Mouse (Mus musculus): ENCODE measurements at regions not wholly inside any gene's neighbourhood (a gene's known extent, or its start where the extent isn't known, plus 50 kb on each side); places are given as distances from the start of the nearest gene placed in this dataset.

DNA sequence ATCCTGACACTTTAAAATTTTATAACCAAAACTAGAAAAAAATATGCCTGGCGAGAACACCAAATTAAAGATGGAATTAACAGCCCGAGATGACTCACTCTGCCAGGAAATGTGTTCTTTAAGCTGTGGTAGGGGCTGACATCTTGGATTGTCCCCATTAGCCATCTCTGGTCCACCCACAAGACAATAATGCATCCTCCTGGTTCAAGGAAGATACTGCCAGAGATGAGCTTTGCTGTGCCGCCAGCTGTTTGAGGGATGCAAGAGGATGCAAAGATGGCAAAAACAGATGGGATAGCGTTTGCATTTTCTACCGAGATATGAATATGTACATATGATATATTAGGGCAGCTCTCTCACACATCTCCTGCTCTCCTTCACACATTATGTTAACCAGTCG is 382.3 kb upstream of the Pkn2 start:
- CTCF ChIA-PET = interaction anchor here (1.2 to 1.5 kb wide), 4 partner anchors 18 to 28 kb away, joined by 3 to 4 read pairs (median 3); no protein-coding TSS in a partner anchor
- DNase-seq (ENCODE audit: low read depth, low spot score) (no peak), ATAC-seq (no peak)
- no peak for TF ChIP-seq CTCF (IDR thresholded peaks at IDR 0.05)
- H3K27me3 ChIP-seq = no peaks in the 10 kb centered on the region
- POLR2A ChIA-PET = no interaction called here
- in situ Hi-C loops (cut with MboI; ENCODE audit: low pct_unique_long_range_greater_than_20kb) = no loop called here

DNA sequence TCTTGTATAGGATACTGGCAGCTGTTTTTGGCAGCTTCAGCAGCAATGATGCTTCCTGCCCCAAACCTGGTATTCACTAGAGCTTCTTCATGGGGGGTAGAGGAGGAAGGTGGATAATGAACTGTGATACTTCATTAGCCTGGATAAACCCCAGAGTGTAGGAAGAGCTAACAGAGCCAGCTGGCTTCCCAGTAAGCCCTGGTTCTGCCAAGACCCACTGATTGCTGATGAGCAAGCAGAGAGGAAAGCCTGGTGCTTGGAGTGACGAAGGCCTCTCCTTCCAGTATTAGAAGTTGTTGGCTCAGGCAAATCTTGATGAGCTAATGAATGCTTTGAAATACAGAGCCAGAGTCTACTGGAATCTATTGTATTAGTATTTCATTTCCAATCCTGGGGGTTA is 370.8 kb upstream of the Pkn2 start:
- no peak for TF ChIP-seq CTCF (IDR thresholded peaks at IDR 0.05)
- in situ Hi-C loops (cut with MboI; ENCODE audit: low pct_unique_long_range_greater_than_20kb) = no loop called here
- DNase-seq (ENCODE audit: low read depth, low spot score) (no peak), ATAC-seq (no peak)
- no peaks in the 10 kb centered on the region for H3K27me3 ChIP-seq
- ChIA-PET POLR2A (no interaction called here), CTCF (interaction anchor here (0.9 to 1.3 kb wide), 4 partner anchors 16 to 65 kb away, joined by 3 read pairs; no protein-coding TSS in a partner anchor)

GRCm38 (mm10) chr3:143252008-143252407 is 370.2 kb upstream of the Pkn2 start:
- CTCF ChIA-PET = interaction anchor here (0.7 to 1.3 kb wide), 4 partner anchors 11 to 29 kb away, joined by 3 read pairs; no protein-coding TSS in a partner anchor
- TF ChIP-seq CTCF (IDR thresholded peaks at IDR 0.05) = no peak
- no peak for ATAC-seq
- in situ Hi-C loops (cut with MboI; ENCODE audit: low pct_unique_long_range_greater_than_20kb) = no loop called here
- H3K27me3 ChIP-seq = no peaks in the 10 kb centered on the region
- POLR2A ChIA-PET = no interaction called here
- no peak for DNase-seq (ENCODE audit: low read depth, low spot score)

DNA sequence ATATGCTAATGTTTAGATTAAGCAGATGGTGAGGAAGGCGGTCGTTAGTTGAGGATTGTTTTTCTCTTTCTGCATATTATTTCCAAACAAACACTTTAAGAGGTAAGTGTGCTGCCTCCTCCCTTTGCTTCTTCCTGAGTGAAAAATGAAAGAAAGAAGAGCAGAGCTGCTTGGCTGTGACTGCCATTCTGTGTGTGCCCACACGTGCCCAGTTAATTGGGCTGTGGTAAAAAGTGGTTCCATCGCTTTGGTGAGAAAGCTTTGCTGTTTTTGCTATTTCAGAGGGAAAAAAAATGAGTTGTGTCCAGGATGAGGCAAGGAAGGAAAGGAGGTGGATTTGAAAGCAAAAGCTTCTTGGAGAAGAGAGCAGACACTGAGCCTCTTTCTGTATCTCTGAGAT is 360.9 kb upstream of the Pkn2 start:
- ChIA-PET CTCF (interaction anchor here (1.1 kb wide), 1 partner anchor 9 kb away, joined by 3 read pairs; no protein-coding TSS in a partner anchor), POLR2A (interaction anchor here (0.6 kb wide), 1 partner anchor 137 kb away, joined by 4 read pairs; no protein-coding TSS in a partner anchor)
- no peaks in the 10 kb centered on the region for H3K27me3 ChIP-seq
- DNase-seq (ENCODE audit: low read depth, low spot score) (no peak), ATAC-seq (no peak)
- TF ChIP-seq CTCF (IDR thresholded peaks at IDR 0.05) = no peak
- in situ Hi-C loops (cut with MboI; ENCODE audit: low pct_unique_long_range_greater_than_20kb) = loop anchor here (10.0 kb wide), 2 partner anchors 972 to 1002 kb away; no protein-coding TSS in a partner anchor

GRCm38 (mm10) chr3:143240545-143241383 is 359.0 kb upstream of the Pkn2 start:
- peak; percentile 54 for TF ChIP-seq CTCF (IDR thresholded peaks at IDR 0.05)
- H3K27me3 ChIP-seq = no peaks in the 10 kb centered on the region
- ChIA-PET POLR2A (no interaction called here), CTCF (interaction anchor here (1.0 to 1.6 kb wide), 6 partner anchors 11 to 997 kb away, joined by 3 to 6 read pairs (median 3); no protein-coding TSS in a partner anchor)
- in situ Hi-C loops (cut with MboI; ENCODE audit: low pct_unique_long_range_greater_than_20kb) = loop anchor here (10.0 kb wide), 2 partner anchors 974 to 1004 kb away; no protein-coding TSS in a partner anchor
- no peak for ATAC-seq
- DNase-seq (ENCODE audit: low read depth, low spot score) = no peak

- CTCF ChIA-PET = no interaction called here
- ATAC-seq (no peak), DNase-seq (ENCODE audit: low read depth, low spot score) (no peak)
- H3K27me3 ChIP-seq = no peaks in the 10 kb centered on the region
- POLR2A ChIA-PET = no interaction called here
- in situ Hi-C loops (cut with MboI; ENCODE audit: low pct_unique_long_range_greater_than_20kb) = no loop called here
- TF ChIP-seq CTCF (IDR thresholded peaks at IDR 0.05) = no peak
Observed at GRCm38 (mm10) chr3:143238546-143238945, 356.7 kb upstream of the Pkn2 start.

- TF ChIP-seq CTCF (IDR thresholded peaks at IDR 0.05) = no peak
- ChIA-PET POLR2A (no interaction called here), CTCF (interaction anchor here (0.8 to 1.0 kb wide), 3 partner anchors 10 to 12 kb away, joined by 3 to 4 read pairs (median 3); no protein-coding TSS in a partner anchor)
- ATAC-seq = no peak
- no peaks in the 10 kb centered on the region for H3K27me3 ChIP-seq
- in situ Hi-C loops (cut with MboI; ENCODE audit: low pct_unique_long_range_greater_than_20kb) = no loop called here
- DNase-seq (ENCODE audit: low read depth, low spot score) = no peak
Observed at GRCm38 (mm10) chr3:143223999-143224729, 342.4 kb upstream of the Pkn2 start.

GRCm38 (mm10) chr3:143193263-143193970 is 311.6 kb upstream of the Pkn2 start:
- CTCF ChIA-PET = interaction anchor here (1.4 to 1.5 kb wide), 2 partner anchors 10 to 21 kb away, joined by 5 to 6 read pairs; no protein-coding TSS in a partner anchor
- peak; percentile 97 for ATAC-seq
- no peaks in the 10 kb centered on the region for H3K27me3 ChIP-seq
- in situ Hi-C loops (cut with MboI; ENCODE audit: low pct_unique_long_range_greater_than_20kb) = no loop called here
- DNase-seq (ENCODE audit: low read depth, low spot score) = peak; percentile 97
- POLR2A ChIA-PET = no interaction called here
- no peak for TF ChIP-seq CTCF (IDR thresholded peaks at IDR 0.05)

DNA sequence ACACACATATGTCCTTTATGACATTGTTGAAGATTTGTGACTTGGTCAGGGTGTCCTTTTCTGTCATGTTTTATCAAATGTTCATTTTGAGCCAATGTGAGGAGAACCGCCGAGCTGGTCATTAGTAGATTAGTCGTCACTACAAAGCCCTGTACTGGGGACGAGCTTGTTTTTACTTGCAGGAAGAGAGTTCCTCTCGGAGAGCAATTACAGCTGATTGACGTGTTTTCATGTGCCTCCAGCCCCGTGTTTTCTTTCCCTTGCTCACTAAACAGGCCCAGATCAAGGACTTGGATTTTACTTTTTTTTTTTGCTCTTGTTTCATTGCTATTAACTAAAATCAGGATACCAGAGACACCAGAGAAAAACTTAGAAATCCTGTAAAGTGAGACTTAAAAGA is 307.1 kb upstream of the Pkn2 start:
- POLR2A ChIA-PET = no interaction called here
- CTCF ChIA-PET = interaction anchor here (1.0 kb wide), 1 partner anchor 13 kb away, joined by 3 read pairs; no protein-coding TSS in a partner anchor
- in situ Hi-C loops (cut with MboI; ENCODE audit: low pct_unique_long_range_greater_than_20kb) = no loop called here
- DNase-seq (ENCODE audit: low read depth, low spot score) (no peak), ATAC-seq (no peak)
- TF ChIP-seq CTCF (IDR thresholded peaks at IDR 0.05) = no peak
- H3K27me3 ChIP-seq = no peaks in the 10 kb centered on the region

DNA sequence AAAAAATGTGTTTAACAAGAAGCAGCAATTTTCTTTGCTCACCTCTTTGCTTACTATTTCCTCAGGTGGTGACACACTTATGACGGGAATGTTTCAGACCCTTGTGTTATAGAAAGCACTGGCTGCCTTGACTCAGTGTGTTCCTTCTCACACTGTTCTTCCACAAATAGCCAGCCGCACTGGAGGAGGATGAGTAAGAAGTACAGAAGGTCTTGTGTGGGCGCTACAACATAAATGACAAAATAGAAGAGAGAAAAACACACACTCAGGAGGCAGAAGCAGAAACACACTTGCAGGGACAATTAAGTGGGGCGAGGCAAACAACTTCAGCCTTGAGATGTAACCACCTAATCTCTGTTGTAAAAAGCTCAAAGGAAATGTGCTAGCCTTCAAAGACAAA is 292.2 kb upstream of the Pkn2 start:
- POLR2A ChIA-PET = no interaction called here
- ATAC-seq = no peak
- DNase-seq (ENCODE audit: low read depth, low spot score) = no peak
- CTCF ChIA-PET = interaction anchor here (1.0 to 1.7 kb wide), 3 partner anchors 8 to 17 kb away, joined by 3 to 5 read pairs (median 3); no protein-coding TSS in a partner anchor
- in situ Hi-C loops (cut with MboI; ENCODE audit: low pct_unique_long_range_greater_than_20kb) = no loop called here
- H3K27me3 ChIP-seq = no peaks in the 10 kb centered on the region
- TF ChIP-seq CTCF (IDR thresholded peaks at IDR 0.05) = no peak

Measured in Patski (cell line).